Mouse (Mus musculus) left cerebral cortex, adult 2 months (tissue): Measurements from ENCODE around the gene Apobec1. TPM values are rescaled to one million over a fixed set of nuclear protein-coding genes. Genes with fewer than 3 reads are reported as not detected.
A peak's percentile ranks its signal among the peaks of the same experiment; 100 is the strongest.
"Not testable (repeated sequence)": the region's sequence is repeated elsewhere in the genome, so short reads cannot be mapped to it uniquely, and the experiment has no call there.

Experiments
- DNase-seq, 2 experiments: peaks; one replicate each; pipeline ENCODE4 v3.0.0; 2021 to 2022; ENCODE audit warnings: low spot score in 2 of 2, mixed read lengths in 1 of 2; ENCODE audit errors: extremely low spot score in 1 of 2
- H3K27ac ChIP-seq: fragments of 200-600 bp; 2 replicates; pipeline ENCODE4 v1.8.1; 2022
- H3K4me3 ChIP-seq: fragments of 200-600 bp; 2 replicates; pipeline ENCODE4 v1.8.1; 2022
- CTCF ChIP-seq: fragments of 200-600 bp; IDR thresholded peaks from 2 replicates; pipeline ENCODE4 v1.8.1; 2022; ENCODE audit warnings: antibody characterized with exemption, mild to moderate bottlenecking, moderate library complexity
- intact Hi-C: fragments of 180-260 bp; cut with DNase I; formaldehyde crosslinking; loops from one replicate; pipeline ENCODE4 v1.15.1; 2025
- total RNA-seq, 2 experiments: library from RNA; stranded (reverse); gene quantifications; 2 replicates each; pipeline ENCODE4 v1.2.3; 2021

The Apobec1 gene
- total RNA-seq, 2 experiments from 2014 or later, result 1.3 to 1.9 TPM

DNA sequence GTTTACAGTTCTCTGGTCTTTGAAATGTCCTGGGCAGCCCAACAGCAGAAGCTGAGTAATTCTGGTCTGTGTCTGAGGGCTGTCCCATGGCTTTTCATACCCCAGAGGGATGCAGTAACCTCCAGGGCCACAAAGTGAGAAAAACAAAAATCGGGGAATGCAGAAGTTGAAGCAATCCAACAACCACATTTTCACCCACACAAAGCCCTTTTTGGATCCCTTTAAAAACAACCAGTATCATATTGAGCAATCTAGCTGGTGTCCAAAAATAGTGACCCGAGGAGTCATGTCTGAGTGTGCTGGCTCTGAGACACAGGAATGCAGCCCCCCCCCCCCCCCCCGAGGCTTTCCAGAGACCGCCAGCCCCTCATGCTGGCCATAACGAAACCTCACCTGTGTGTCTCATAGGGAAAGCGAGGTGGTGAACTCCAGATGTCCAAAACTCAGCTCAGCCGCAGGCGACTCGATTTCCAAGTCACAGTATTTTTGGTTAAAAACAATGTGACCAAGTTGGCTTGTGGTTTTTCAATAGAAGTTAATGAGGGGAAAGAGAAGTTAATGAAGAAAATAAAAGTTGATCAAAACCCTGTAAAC is 56.9 kb downstream of the Apobec1 start:
- H3K4me3 ChIP-seq, result no peak overlapping the region
- intact Hi-C loops, result no loop called here
- no peak for TF ChIP-seq CTCF
- H3K27ac ChIP-seq, result no peak overlapping the region
- no peak for DNase-seq

GRCm38 (mm10) chr6:122544672-122545071 is 57.6 kb downstream of the Apobec1 start:
- intact Hi-C loops, result no loop called here
- TF ChIP-seq CTCF, result no peak
- no peak overlapping the region for H3K27ac ChIP-seq
- DNase-seq, result no peak
- no peak overlapping the region for H3K4me3 ChIP-seq

- intact Hi-C loops, result no loop called here
- H3K27ac ChIP-seq, result no peak overlapping the region
- DNase-seq, result no peak
- H3K4me3 ChIP-seq, result no peak overlapping the region
- TF ChIP-seq CTCF, result no peak
Measured at GRCm38 (mm10) chr6:122543574-122543973, 58.7 kb downstream of the Apobec1 start.

DNA sequence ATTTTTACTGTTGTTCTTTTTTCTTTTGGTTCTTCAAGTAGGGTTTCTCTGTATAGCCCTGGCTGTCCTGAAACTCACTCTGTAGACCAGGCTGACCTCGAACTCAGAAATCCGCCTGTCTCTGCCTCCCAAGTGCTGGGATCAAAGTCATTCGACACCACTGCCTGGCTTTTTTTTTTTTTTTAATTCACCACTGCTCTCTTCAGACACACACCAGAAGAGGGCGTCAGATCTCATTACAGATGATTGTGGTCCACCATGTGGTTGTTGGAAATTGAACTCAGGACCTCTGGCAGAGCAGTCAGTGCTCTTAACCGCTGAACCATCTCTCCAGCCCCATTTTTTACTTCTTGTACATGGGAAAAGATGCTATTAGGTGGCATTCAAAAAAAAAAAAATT is 59.8 kb downstream of the Apobec1 start:
- intact Hi-C loops, DNase-seq, H3K27ac ChIP-seq, H3K4me3 ChIP-seq: not testable (repeated sequence)

DNA sequence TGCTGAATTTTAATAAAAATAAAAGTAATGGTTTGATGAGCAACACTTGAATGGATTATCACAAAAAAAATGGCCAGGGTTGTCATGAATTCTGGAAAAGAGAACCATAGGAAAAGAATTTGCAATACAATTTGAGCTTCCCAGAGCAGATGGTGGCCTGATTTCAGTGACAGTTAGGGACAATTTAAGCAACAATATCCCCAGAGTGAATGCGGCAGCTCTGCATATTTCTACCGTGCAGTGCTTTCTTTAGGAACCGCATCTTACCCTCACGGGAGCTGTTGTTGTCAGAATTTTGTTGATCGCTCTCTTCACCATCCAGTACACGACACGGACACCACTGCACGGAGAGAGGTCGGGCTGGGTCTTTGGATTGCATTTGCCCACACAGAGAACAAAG is 62.7 kb downstream of the Apobec1 start:
- TF ChIP-seq CTCF, result no peak
- no peak for DNase-seq
- intact Hi-C loops, result no loop called here
- peak overlapping the region; percentile 64 for H3K27ac ChIP-seq
- H3K4me3 ChIP-seq, result no peak overlapping the region

GRCm38 (mm10) chr6:122534032-122534431 is 68.2 kb downstream of the Apobec1 start:
- no peak for TF ChIP-seq CTCF
- intact Hi-C loops, result no loop called here
- no peak overlapping the region for H3K27ac ChIP-seq
- H3K4me3 ChIP-seq, result no peak overlapping the region
- no peak for DNase-seq

DNA sequence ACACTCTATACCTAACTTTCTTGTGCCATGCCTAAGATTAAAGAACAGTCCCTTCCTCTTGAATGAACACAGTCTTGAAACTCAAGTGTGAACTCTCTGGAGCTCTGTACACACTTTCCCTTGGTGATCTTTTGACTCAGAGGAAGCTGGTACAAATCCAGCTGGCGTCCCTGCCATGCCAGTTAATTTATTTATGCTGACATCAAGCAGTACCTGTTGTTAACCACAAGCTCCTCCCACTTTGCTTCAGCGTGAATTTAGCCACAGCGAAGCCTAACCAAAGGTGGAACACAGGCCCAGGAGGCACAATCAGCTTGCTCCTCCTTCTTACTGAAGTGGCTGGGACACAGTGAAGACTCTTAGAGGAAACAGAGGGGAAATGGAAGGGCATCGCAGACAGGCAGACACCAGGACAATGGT is 69.4 kb downstream of the Apobec1 start:
- no peak for TF ChIP-seq CTCF
- H3K4me3 ChIP-seq, result no peak overlapping the region
- no peak for DNase-seq
- no peak overlapping the region for H3K27ac ChIP-seq
- intact Hi-C loops, result no loop called here

GRCm38 (mm10) chr6:122531466-122532174 is 70.6 kb downstream of the Apobec1 start:
- no peak for TF ChIP-seq CTCF
- DNase-seq, result no peak
- intact Hi-C loops, result no loop called here
- H3K27ac ChIP-seq, result no peak overlapping the region
- H3K4me3 ChIP-seq, result no peak overlapping the region

DNA sequence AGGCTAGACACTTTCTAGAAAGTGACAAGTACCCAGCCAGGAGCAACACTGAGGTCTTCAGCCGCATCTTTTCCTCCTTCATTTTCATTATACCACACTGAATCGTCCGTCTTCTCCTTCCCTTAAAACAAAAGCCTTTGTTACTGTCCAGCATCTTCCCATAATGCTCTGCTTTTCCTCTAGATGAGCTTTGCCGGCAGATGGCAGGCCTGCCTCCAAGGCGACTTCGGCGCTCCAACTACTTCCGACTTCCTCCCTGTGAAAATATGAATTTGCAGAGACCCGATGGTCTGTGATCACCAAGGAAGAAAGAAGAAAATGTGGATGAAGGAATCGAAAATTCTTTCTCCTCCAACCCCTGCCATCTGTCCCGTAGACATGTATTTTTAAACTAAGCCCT is 74.1 kb downstream of the Apobec1 start:
- no peak overlapping the region for H3K4me3 ChIP-seq
- TF ChIP-seq CTCF, result peak; percentile 20
- no peak overlapping the region for H3K27ac ChIP-seq
- DNase-seq, result no peak
- intact Hi-C loops, result no loop called here

Other genes with a start within 250 kb of the Apobec1 start
- gene Rimklb, start 103.7 kb downstream of the Apobec1 start, total RNA-seq, result 10 to 100 TPM; 80.3 to 80.6 TPM
- under 1 TPM; 0.33 to 0.63 TPM for gene Mfap5, start 96.6 kb downstream of the Apobec1 start, total RNA-seq
- not detected for gene Aicda, start 48.6 kb downstream of the Apobec1 start, total RNA-seq
- gene Gdf3, start 7.6 kb upstream of the Apobec1 start, total RNA-seq, result not detected
- gene Dppa3, start 24.0 kb upstream of the Apobec1 start, total RNA-seq, result not detected
- not detected for gene Nanog, start 105.0 kb upstream of the Apobec1 start, total RNA-seq
- 100 to 1,000 TPM; 111 to 128 TPM for gene Slc2a3, start 199.2 kb upstream of the Apobec1 start, total RNA-seq
- gene Foxj2, start 217.5 kb upstream of the Apobec1 start, total RNA-seq, result 10 to 100 TPM; 28.4 to 29.2 TPM